21 mouse cellular contexts compared by ENCODE assay signal in the genomic region with DNA sequence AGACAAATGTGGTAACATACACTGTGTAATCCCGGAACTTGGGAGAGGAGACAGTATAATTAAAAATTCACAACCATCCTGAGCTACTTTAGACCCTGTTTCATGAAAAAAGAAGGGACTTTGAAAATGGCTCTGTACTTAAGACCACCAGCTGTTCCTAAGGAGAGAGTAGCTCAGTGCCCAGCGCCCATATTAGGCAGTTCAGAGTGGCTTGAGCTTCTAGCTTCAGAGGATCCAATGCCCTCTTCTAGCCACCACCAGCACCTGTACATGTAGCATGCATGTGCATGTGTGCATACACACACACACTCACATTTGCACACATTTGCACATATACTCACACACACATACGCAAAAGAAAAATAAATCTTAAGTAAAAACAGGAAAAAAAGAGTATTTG. TPM values are rescaled to one million over a fixed set of nuclear protein-coding genes. Genes with fewer than 3 reads are reported as not detected.
DNase-seq lines count a peak whose midpoint lies in the region; ATAC-seq and TF ChIP-seq lines count a peak whose summit lies in the region.
"Had no signal": no experiment of that assay in that cellular context is flagged by ENCODE, and none has a peak within 500 bp of the region (broad histone marks: within the 10 kb centered on the region; RNA-seq: fewer than 3 reads in every experiment).

No protein-coding gene starts in this region.

- H3K79me2 ChIP-seq in myocyte (ENCODE audit: control insufficient read depth, insufficient read depth) = no peaks in the 10 kb centered on the region

- no peaks in the 10 kb centered on the region for H3K9me3 ChIP-seq in midbrain, embryonic 11.5 days (ENCODE audit: control insufficient read depth, low read length)
- H3K9me3 ChIP-seq in midbrain, embryonic 15.5 days = no peaks in the 10 kb centered on the region
- H3K9me3 ChIP-seq in forebrain, embryonic 10.5 days = no peaks in the 10 kb centered on the region
- H3K9me3 ChIP-seq: G1E had no signal

- no peak overlapping the region for H3K4me3 ChIP-seq in midbrain, embryonic 11.5 days (ENCODE audit: low read depth, low read length)
- H3K4me3 ChIP-seq in midbrain, embryonic 15.5 days = no peak overlapping the region
- no peak overlapping the region for H3K4me3 ChIP-seq in myocyte
- H3K4me3 ChIP-seq in forebrain, embryonic 10.5 days = no peak overlapping the region

- H3K27ac ChIP-seq in midbrain, embryonic 11.5 days (ENCODE audit: low read depth, low read length) = no peak overlapping the region
- H3K27ac ChIP-seq in midbrain, embryonic 15.5 days = no peak overlapping the region
- H3K27ac ChIP-seq in forebrain, embryonic 10.5 days = no peak overlapping the region

- DNase-seq in midbrain, embryonic 11.5 days (ENCODE audit: low spot score, missing footprints) = peak; percentile 68
- no peak for DNase-seq in forebrain, embryonic 10.5 days (ENCODE audit: extremely low spot score, low spot score)
- DNase-seq: adrenal gland, adult 2 months; adrenal gland, adult 8-10 months; adrenal gland, postnatal 10 days; adrenal gland, postnatal 14 days; adrenal gland, postnatal 25 days; adrenal gland, postnatal 36 days; B cell, adult 2 months; cerebellum, adult 11 months; cerebellum, adult 11-12 months; cerebellum, adult 18-20 months had no signal

- H3K4me2 ChIP-seq in midbrain, embryonic 11.5 days = no peak overlapping the region
- H3K4me2 ChIP-seq in midbrain, embryonic 15.5 days = no peak overlapping the region
- no peak overlapping the region for H3K4me2 ChIP-seq in myocyte (ENCODE audit: low read depth)

- H3ac ChIP-seq in myocyte (ENCODE audit: control insufficient read depth, insufficient read length) = no peak overlapping the region

- no peak for TF ChIP-seq POLR2A in myocyte (IDR thresholded peaks at IDR 0.05; ENCODE audit: insufficient read length, low read depth)

- no peaks in the 10 kb centered on the region for H3K36me3 ChIP-seq in midbrain, embryonic 11.5 days (ENCODE audit: control insufficient read depth, insufficient read depth, low read length)
- no peaks in the 10 kb centered on the region for H3K36me3 ChIP-seq in midbrain, embryonic 15.5 days (replicated peaks)
- H3K36me3 ChIP-seq in myocyte (ENCODE audit: control insufficient read depth, insufficient read depth) = no peaks in the 10 kb centered on the region
- no peaks in the 10 kb centered on the region for H3K36me3 ChIP-seq in forebrain, embryonic 10.5 days (replicated peaks)
- H3K36me3 ChIP-seq: G1E had no signal

- ATAC-seq in midbrain, embryonic 11.5 days (ENCODE audit: low FRiP score) = no peak
- ATAC-seq in midbrain, embryonic 15.5 days (replicated peaks) = no peak
- ATAC-seq: activated CD4-positive, CD25-positive, alpha-beta regulatory T cell, adult 4 months; CD4-positive, CD25-positive, alpha-beta regulatory T cell, adult 4 months; Patski had no signal

- H3K9ac ChIP-seq in midbrain, embryonic 11.5 days (ENCODE audit: low read length) = no peak overlapping the region
- H3K9ac ChIP-seq in midbrain, embryonic 15.5 days = no peak overlapping the region

- WGBS in midbrain, embryonic 11.5 days = 87% methylated on average over 3 of the region's 3 CpGs
- WGBS in midbrain, embryonic 15.5 days = 86% methylated on average over 3 of the region's 3 CpGs
- WGBS in forebrain, embryonic 10.5 days = 89% methylated on average over 3 of the region's 3 CpGs

- H3K27me3 ChIP-seq in midbrain, embryonic 11.5 days (ENCODE audit: control insufficient read depth, insufficient read depth, low read length) = no peaks in the 10 kb centered on the region
- H3K27me3 ChIP-seq in midbrain, embryonic 15.5 days (replicated peaks) = no peaks in the 10 kb centered on the region
- no peaks in the 10 kb centered on the region for H3K27me3 ChIP-seq in myocyte (ENCODE audit: control insufficient read depth, insufficient read depth, insufficient read length)
- H3K27me3 ChIP-seq in forebrain, embryonic 10.5 days (ENCODE audit: poor library complexity, severe bottlenecking) = no peaks in the 10 kb centered on the region
- H3K27me3 ChIP-seq: CH12.LX, Patski had no signal

- no peaks in the 10 kb centered on the region for H3K4me1 ChIP-seq in midbrain, embryonic 11.5 days (ENCODE audit: control insufficient read depth, insufficient read depth, low read length)
- no peaks in the 10 kb centered on the region for H3K4me1 ChIP-seq in midbrain, embryonic 15.5 days
- H3K4me1 ChIP-seq in forebrain, embryonic 10.5 days = no peaks in the 10 kb centered on the region

TF ChIP-seq in myocyte, 11 proteins besides CTCF, POLR2A, EP300 and RAD21:
- TF ChIP-seq SRF (IDR thresholded peaks at IDR 0.05; ENCODE audit: control insufficient read depth, insufficient read length, low read depth) (peak; percentile 95), MYOG (IDR thresholded peaks at IDR 0.05; ENCODE audit: control insufficient read depth in 1 of 3, insufficient read depth in 1 of 3, insufficient read length in 2 of 3, low read depth in 2 of 3) (no peak)

RNA-seq across cellular contexts. Expression of a gene that starts 34.9 kb away (rescaled TPM):
- not detected in 2 replicates for polyA plus RNA-seq in midbrain, embryonic 11.5 days (2014; fragmentation: Nextera tagmentation; extraction: Ambion mirVana)
- polyA plus RNA-seq in midbrain, embryonic 15.5 days (2015; fragmentation: Nextera tagmentation; extraction: Ambion mirVana) = 0.03 TPM in 1 of 2 replicates, not detected in the other
- polyA plus RNA-seq in myocyte (2012; fragmentation: generic; extraction: Trizol) = 0.01 TPM
- polyA plus RNA-seq in forebrain, embryonic 10.5 days (2016; fragmentation: Nextera tagmentation; extraction: Ambion mirVana) = 0.02 and 0.06 TPM in 2 replicates
- polyA plus RNA-seq: activated CD4-positive, CD25-positive, alpha-beta regulatory T cell, adult 4 months; adrenal gland, adult 2 months; brain, embryonic 14.5 days; C2C12; CD4-positive, CD25-positive, alpha-beta regulatory T cell, adult 4 months; G1E had no signal
